Mouse (Mus musculus): ENCODE results near the gene Klhl26.

The Klhl26 gene

GRCm38 (mm10) chr8:70469295-70469916 is 7.4 kb downstream of the Klhl26 start:
- H3K4me3 ChIP-seq (replicated peaks; ENCODE audit: low read length) = no peak overlapping the region
- peaks cover 44% of the 10 kb centered on the region for H3K4me1 ChIP-seq (replicated peaks; ENCODE audit: low read depth, low read length)
- H3K27me3 ChIP-seq (ENCODE audit: insufficient read depth, low read length) = no peaks in the 10 kb centered on the region
- H3K36me3 ChIP-seq (ENCODE audit: insufficient read depth, low read length) = peaks cover 50% of the 10 kb centered on the region
- TF ChIP-seq NANOG (IDR thresholded peaks at IDR 0.05; ENCODE audit: borderline replicate concordance, low read length) (no peak), POU5F1 (IDR thresholded peaks at IDR 0.05; ENCODE audit: borderline replicate concordance, low read length) (no peak)
- no peaks in the 10 kb centered on the region for H3K9me3 ChIP-seq (ENCODE audit: low read length)

- no peak overlapping the region for H3K4me3 ChIP-seq (replicated peaks; ENCODE audit: low read length)
- H3K27me3 ChIP-seq (ENCODE audit: insufficient read depth, low read length) = no peaks in the 10 kb centered on the region
- peaks cover 50% of the 10 kb centered on the region for H3K36me3 ChIP-seq (ENCODE audit: insufficient read depth, low read length)
- H3K9me3 ChIP-seq (ENCODE audit: low read length) = no peaks in the 10 kb centered on the region
- peaks cover 44% of the 10 kb centered on the region for H3K4me1 ChIP-seq (replicated peaks; ENCODE audit: low read depth, low read length)
- TF ChIP-seq POU5F1 (IDR thresholded peaks at IDR 0.05; ENCODE audit: borderline replicate concordance, low read length) = no peak
- TF ChIP-seq NANOG (IDR thresholded peaks at IDR 0.05; ENCODE audit: borderline replicate concordance, low read length) = no peak
- no peak for TF ChIP-seq CTCF (conservative IDR thresholded peaks at IDR 0.05; ENCODE audit: low read length)
These were observed 8.0 kb downstream of the Klhl26 start for GRCm38 (mm10) chr8:70468733-70469132.

GRCm38 (mm10) chr8:70467907-70468306 is 8.9 kb downstream of the Klhl26 start:
- H3K4me1 ChIP-seq (replicated peaks; ENCODE audit: low read depth, low read length) = peaks cover 44% of the 10 kb centered on the region
- no peaks in the 10 kb centered on the region for H3K9me3 ChIP-seq (ENCODE audit: low read length)
- no peak for TF ChIP-seq NANOG (IDR thresholded peaks at IDR 0.05; ENCODE audit: borderline replicate concordance, low read length)
- TF ChIP-seq CTCF (conservative IDR thresholded peaks at IDR 0.05; ENCODE audit: low read length) = no peak
- TF ChIP-seq POU5F1 (IDR thresholded peaks at IDR 0.05; ENCODE audit: borderline replicate concordance, low read length) = no peak

DNA sequence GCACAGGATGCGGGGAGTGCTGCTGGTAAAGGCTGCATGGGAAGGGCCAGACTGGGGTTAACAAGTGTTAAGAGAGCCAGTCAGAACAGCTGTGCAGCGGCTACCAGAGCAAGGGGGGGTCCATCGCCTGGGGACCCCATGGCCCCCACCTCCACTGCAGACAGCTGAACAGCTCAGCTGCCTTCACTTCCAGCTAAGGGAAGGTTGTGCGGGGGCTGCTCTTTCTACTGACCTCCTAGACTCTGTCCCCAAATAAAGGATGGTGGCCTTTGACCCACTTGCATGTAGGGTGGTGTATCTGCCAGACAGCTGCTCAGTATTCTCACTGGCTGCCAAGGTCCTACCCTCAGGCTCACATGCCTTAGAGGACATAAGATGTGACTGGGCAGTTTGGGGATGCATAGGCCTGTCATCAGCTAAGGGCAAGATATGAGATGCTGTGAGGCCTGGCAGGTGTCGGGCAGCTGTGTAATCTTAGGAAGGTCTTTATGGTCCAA is 9.5 kb downstream of the Klhl26 start:
- H3K9me3 ChIP-seq (ENCODE audit: low read length) = no peaks in the 10 kb centered on the region
- H3K36me3 ChIP-seq (ENCODE audit: insufficient read depth, low read length) = peaks cover 50% of the 10 kb centered on the region
- H3K27me3 ChIP-seq (ENCODE audit: insufficient read depth, low read length) = no peaks in the 10 kb centered on the region
- peaks cover 39% of the 10 kb centered on the region for H3K4me1 ChIP-seq (replicated peaks; ENCODE audit: low read depth, low read length)
- H3K4me3 ChIP-seq (replicated peaks; ENCODE audit: low read length) = peak overlapping the region; percentile 35; the same call in 1 of the 2 replicates
- TF ChIP-seq POU5F1 (IDR thresholded peaks at IDR 0.05; ENCODE audit: borderline replicate concordance, low read length) (no peak), CTCF (conservative IDR thresholded peaks at IDR 0.05; ENCODE audit: low read length) (no peak), NANOG (IDR thresholded peaks at IDR 0.05; ENCODE audit: borderline replicate concordance, low read length) (no peak)

More at GRCm38 (mm10) chr8:70467907-70468306, 8.9 kb downstream of the Klhl26 start:
- no peak overlapping the region for H3K4me3 ChIP-seq (replicated peaks; ENCODE audit: low read length)
- peaks cover 50% of the 10 kb centered on the region for H3K36me3 ChIP-seq (ENCODE audit: insufficient read depth, low read length)
- no peaks in the 10 kb centered on the region for H3K27me3 ChIP-seq (ENCODE audit: insufficient read depth, low read length)

GRCm38 (mm10) chr8:70466771-70467170 is 10.0 kb downstream of the Klhl26 start:
- Histone ChIP-seq H3K4me3 (replicated peaks; ENCODE audit: low read length) (peak overlapping the region; percentile 35; the same call in 1 of the 2 replicates), H3K4me1 (replicated peaks; ENCODE audit: low read depth, low read length) (peaks cover 43% of the 10 kb centered on the region), H3K9me3 (ENCODE audit: low read length) (no peaks in the 10 kb centered on the region), H3K27me3 (ENCODE audit: insufficient read depth, low read length) (no peaks in the 10 kb centered on the region), H3K36me3 (ENCODE audit: insufficient read depth, low read length) (peaks cover 50% of the 10 kb centered on the region)
- no peak for TF ChIP-seq CTCF (conservative IDR thresholded peaks at IDR 0.05; ENCODE audit: low read length)
- no peak for TF ChIP-seq POU5F1 (IDR thresholded peaks at IDR 0.05; ENCODE audit: borderline replicate concordance, low read length)
- no peak for TF ChIP-seq NANOG (IDR thresholded peaks at IDR 0.05; ENCODE audit: borderline replicate concordance, low read length)

DNA sequence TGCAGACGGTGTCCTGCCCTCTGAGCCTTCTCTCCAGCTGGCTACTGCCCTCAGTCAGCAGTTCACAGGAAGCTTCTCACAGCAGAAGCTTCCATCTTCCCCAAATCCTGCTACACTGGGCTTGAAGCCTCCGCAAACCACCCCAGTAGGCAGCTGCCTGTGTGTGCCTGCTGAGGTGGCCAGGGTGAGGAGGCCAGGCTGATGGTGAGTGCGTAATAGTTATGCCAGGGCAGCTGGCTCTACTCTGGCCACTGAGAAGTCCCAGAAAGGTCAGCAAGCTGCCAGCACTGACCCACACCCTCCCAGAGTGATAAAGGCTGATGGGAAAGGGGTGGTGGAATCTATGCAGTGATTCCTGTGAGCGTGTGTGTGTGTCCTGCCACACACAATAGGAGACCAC is 10.5 kb downstream of the Klhl26 start:
- Histone ChIP-seq H3K36me3 (ENCODE audit: insufficient read depth, low read length) (peaks cover 50% of the 10 kb centered on the region), H3K9me3 (ENCODE audit: low read length) (no peaks in the 10 kb centered on the region), H3K27me3 (ENCODE audit: insufficient read depth, low read length) (no peaks in the 10 kb centered on the region), H3K4me3 (replicated peaks; ENCODE audit: low read length) (0 out of 2 replicates have a peak overlapping the region, but pooled peaks have one; percentile 35), H3K4me1 (replicated peaks; ENCODE audit: low read depth, low read length) (peaks cover 43% of the 10 kb centered on the region)
- no peak for TF ChIP-seq CTCF (conservative IDR thresholded peaks at IDR 0.05; ENCODE audit: low read length)
- TF ChIP-seq POU5F1 (IDR thresholded peaks at IDR 0.05; ENCODE audit: borderline replicate concordance, low read length) = no peak
- no peak for TF ChIP-seq NANOG (IDR thresholded peaks at IDR 0.05; ENCODE audit: borderline replicate concordance, low read length)

GRCm38 (mm10) chr8:70465701-70466100 is 11.1 kb downstream of the Klhl26 start:
- no peak overlapping the region for H3K4me3 ChIP-seq (replicated peaks; ENCODE audit: low read length)
- TF ChIP-seq NANOG (IDR thresholded peaks at IDR 0.05; ENCODE audit: borderline replicate concordance, low read length) (no peak), POU5F1 (IDR thresholded peaks at IDR 0.05; ENCODE audit: borderline replicate concordance, low read length) (no peak), CTCF (conservative IDR thresholded peaks at IDR 0.05; ENCODE audit: low read length) (no peak)
- peaks cover 49% of the 10 kb centered on the region for H3K36me3 ChIP-seq (ENCODE audit: insufficient read depth, low read length)
- no peaks in the 10 kb centered on the region for H3K9me3 ChIP-seq (ENCODE audit: low read length)
- H3K4me1 ChIP-seq (replicated peaks; ENCODE audit: low read depth, low read length) = peaks cover 43% of the 10 kb centered on the region
- no peaks in the 10 kb centered on the region for H3K27me3 ChIP-seq (ENCODE audit: insufficient read depth, low read length)

GRCm38 (mm10) chr8:70464162-70464561 is 12.6 kb downstream of the Klhl26 start:
- TF ChIP-seq POU5F1 (IDR thresholded peaks at IDR 0.05; ENCODE audit: borderline replicate concordance, low read length) (no peak), CTCF (conservative IDR thresholded peaks at IDR 0.05; ENCODE audit: low read length) (no peak), NANOG (IDR thresholded peaks at IDR 0.05; ENCODE audit: borderline replicate concordance, low read length) (no peak)

More at GRCm38 (mm10) chr8:70464162-70464561, 12.6 kb downstream of the Klhl26 start:
- no peaks in the 10 kb centered on the region for H3K27me3 ChIP-seq (ENCODE audit: insufficient read depth, low read length)
- no peak overlapping the region for H3K4me3 ChIP-seq (replicated peaks; ENCODE audit: low read length)
- 0 out of 2 replicates have a peak, but pooled peaks cover 3% of the 10 kb centered on the region for H3K9me3 ChIP-seq (ENCODE audit: low read length)
- peaks cover 34% of the 10 kb centered on the region for H3K36me3 ChIP-seq (ENCODE audit: insufficient read depth, low read length)
- H3K4me1 ChIP-seq (replicated peaks; ENCODE audit: low read depth, low read length) = peaks cover 29% of the 10 kb centered on the region
